Mouse (Mus musculus): ENCODE measurements around the gene Gm29776. TPM values are rescaled to one million over a fixed set of nuclear protein-coding genes. Genes with fewer than 3 reads are reported as not detected.

Gene Gm29776
- polyA plus RNA-seq, 1 experiment from 2014 or later, result not detected

Small RNA genes lying within 50 kb of the gene (microRNA-seq; reads per million reads assigned to microRNA genes)
- not detected for gene Mir6948

Other genes with a start within 250 kb of the Gm29776 start
- 25.1 and 26.0 TPM in 2 replicates for gene Lrp10, start 234.7 kb downstream of the Gm29776 start, polyA plus RNA-seq (2016; fragmentation: Nextera tagmentation; extraction: Ambion mirVana)
- gene Rem2, start 222.7 kb downstream of the Gm29776 start, polyA plus RNA-seq (2016; fragmentation: Nextera tagmentation; extraction: Ambion mirVana), result 18.6 and 29.8 TPM in 2 replicates
- 148 and 155 TPM in 2 replicates for gene Prmt5, start 181.3 kb downstream of the Gm29776 start, polyA plus RNA-seq (2016; fragmentation: Nextera tagmentation; extraction: Ambion mirVana)
- gene Haus4, start 144.2 kb downstream of the Gm29776 start, polyA plus RNA-seq (2016; fragmentation: Nextera tagmentation; extraction: Ambion mirVana), result 48.0 and 53.8 TPM in 2 replicates
- gene Ajuba, start 121.3 kb downstream of the Gm29776 start, polyA plus RNA-seq (2016; fragmentation: Nextera tagmentation; extraction: Ambion mirVana), result 66.6 and 88.8 TPM in 2 replicates
- 10.7 and 11.0 TPM in 2 replicates for gene 4931414P19Rik, start 92.8 kb downstream of the Gm29776 start, polyA plus RNA-seq (2016; fragmentation: Nextera tagmentation; extraction: Ambion mirVana)
- gene Psmb5, start 80.8 kb downstream of the Gm29776 start, polyA plus RNA-seq (2016; fragmentation: Nextera tagmentation; extraction: Ambion mirVana), result 470 and 478 TPM in 2 replicates
- gene Psmb11, start 77.4 kb downstream of the Gm29776 start, polyA plus RNA-seq (2016; fragmentation: Nextera tagmentation; extraction: Ambion mirVana), result 0.06 and 0.12 TPM in 2 replicates
- not detected in 2 replicates for gene Gm17606, start 57.9 kb downstream of the Gm29776 start, polyA plus RNA-seq (2016; fragmentation: Nextera tagmentation; extraction: Ambion mirVana)
- 4.1 and 4.6 TPM in 2 replicates for gene Cdh24, start 57.5 kb downstream of the Gm29776 start, polyA plus RNA-seq (2016; fragmentation: Nextera tagmentation; extraction: Ambion mirVana)
- gene 1700123O20Rik, start 12.6 kb downstream of the Gm29776 start, polyA plus RNA-seq (2016; fragmentation: Nextera tagmentation; extraction: Ambion mirVana), result 106 and 111 TPM in 2 replicates
- gene Acin1, start 11.9 kb downstream of the Gm29776 start, polyA plus RNA-seq (2016; fragmentation: Nextera tagmentation; extraction: Ambion mirVana), result 128 and 145 TPM in 2 replicates
- gene Cebpe, start 13.3 kb upstream of the Gm29776 start, polyA plus RNA-seq (2016; fragmentation: Nextera tagmentation; extraction: Ambion mirVana), result 0.09 and 0.11 TPM in 2 replicates
- gene Slc7a8, start 83.1 kb upstream of the Gm29776 start, polyA plus RNA-seq (2016; fragmentation: Nextera tagmentation; extraction: Ambion mirVana), result 1.8 and 2.4 TPM in 2 replicates
- gene Rnf212b, start 115.3 kb upstream of the Gm29776 start, polyA plus RNA-seq (2016; fragmentation: Nextera tagmentation; extraction: Ambion mirVana), result not detected in 2 replicates
- 25.7 and 26.8 TPM in 2 replicates for gene Homez, start 172.1 kb upstream of the Gm29776 start, polyA plus RNA-seq (2016; fragmentation: Nextera tagmentation; extraction: Ambion mirVana)
- gene Ppp1r3e, start 178.7 kb upstream of the Gm29776 start, polyA plus RNA-seq (2016; fragmentation: Nextera tagmentation; extraction: Ambion mirVana), result 0.31 and 0.81 TPM in 2 replicates
- gene Bcl2l2, start 184.5 kb upstream of the Gm29776 start, polyA plus RNA-seq (2016; fragmentation: Nextera tagmentation; extraction: Ambion mirVana), result 2.7 and 3.4 TPM in 2 replicates
- gene Gm20521, start 184.6 kb upstream of the Gm29776 start, polyA plus RNA-seq (2016; fragmentation: Nextera tagmentation; extraction: Ambion mirVana), result not detected in 2 replicates
- gene Pabpn1, start 193.7 kb upstream of the Gm29776 start, polyA plus RNA-seq (2016; fragmentation: Nextera tagmentation; extraction: Ambion mirVana), result 165 and 175 TPM in 2 replicates
- 42.0 and 52.0 TPM in 2 replicates for gene Slc22a17, start 214.3 kb upstream of the Gm29776 start, polyA plus RNA-seq (2016; fragmentation: Nextera tagmentation; extraction: Ambion mirVana)
- gene Efs, start 227.3 kb upstream of the Gm29776 start, polyA plus RNA-seq (2016; fragmentation: Nextera tagmentation; extraction: Ambion mirVana), result 42.5 and 42.8 TPM in 2 replicates
- not detected in 2 replicates for gene Il25, start 233.9 kb upstream of the Gm29776 start, polyA plus RNA-seq (2016; fragmentation: Nextera tagmentation; extraction: Ambion mirVana)
- gene Cmtm5, start 237.4 kb upstream of the Gm29776 start, polyA plus RNA-seq (2016; fragmentation: Nextera tagmentation; extraction: Ambion mirVana), result 0.17 and 0.31 TPM in 2 replicates